Mouse (Mus musculus) CH12.LX (cell line): ENCODE data around the gene Nup155. TPM values are rescaled to one million over a fixed set of nuclear protein-coding genes. Genes with fewer than 3 reads are reported as not detected.

Source experiments
- DNase-seq: peaks from one replicate; pipeline ENCODE4 v3.0.0-alpha.2; 2013; ENCODE audit errors: extremely low read depth
- H3K27ac ChIP-seq: 2 replicates; pipeline ENCODE4 v1.5.1; 2012; ENCODE audit warnings: low read depth, mild to moderate bottlenecking, control low read depth, moderate library complexity; ENCODE audit not compliant: insufficient read depth
- H3K27me3 ChIP-seq: replicated peaks from 2 replicates; pipeline ENCODE3; 2012; ENCODE audit warnings: inconsistent platforms
- H3K36me3 ChIP-seq, 2 experiments: replicated peaks in 1 of 2; 2 replicates each; pipeline versions ENCODE3 to v1.6.1; 2012; ENCODE audit warnings: inconsistent platforms in 1 of 2, low read length in 1 of 2, mild to moderate bottlenecking in 1 of 2, mixed read lengths in 1 of 2, moderate library complexity in 1 of 2; ENCODE audit not compliant: control insufficient read depth in 1 of 2, insufficient read depth in 1 of 2
- H3K4me1 ChIP-seq, 2 experiments: 2 replicates each; pipeline ENCODE4 v1.6.1; 2012; ENCODE audit warnings: inconsistent platforms in 1 of 2, moderate library complexity in 1 of 2; ENCODE audit not compliant: insufficient read depth in 2 of 2, control insufficient read depth in 1 of 2
- H3K4me2 ChIP-seq: 2 replicates; pipeline ENCODE4 v1.6.1; 2012; ENCODE audit warnings: low read depth, mild to moderate bottlenecking, control low read depth; ENCODE audit not compliant: poor library complexity, insufficient read depth, severe bottlenecking
- H3K4me3 ChIP-seq, 3 experiments: fragments of 150-350 bp in 1 of 3; sonication (generic) in 1 of 3; replicated peaks in 1 of 3; 2 replicates each; pipeline versions ENCODE3 to v1.5.1; 2011 to 2012; ENCODE audit warnings: low read depth in 2 of 3, low read length in 2 of 3, mild to moderate bottlenecking in 2 of 3, moderate library complexity in 2 of 3, control low read depth in 1 of 3, improper control_type of control experiment in 1 of 3, inconsistent platforms in 1 of 3, mixed read lengths in 1 of 3; ENCODE audit not compliant: poor library complexity in 1 of 3
- H3K79me2 ChIP-seq: replicated peaks from 2 replicates; pipeline ENCODE4 v1.6.1; 2012; ENCODE audit warnings: mild to moderate bottlenecking, moderate library complexity; ENCODE audit not compliant: control insufficient read depth, poor library complexity, insufficient read depth, severe bottlenecking; ENCODE audit errors: extremely low read depth
- H3K9ac ChIP-seq: 2 replicates; pipeline ENCODE4 v1.6.1; 2012; ENCODE audit warnings: low read depth, mild to moderate bottlenecking, control low read depth, moderate library complexity; ENCODE audit not compliant: insufficient read depth
- H3K9me3 ChIP-seq: replicated peaks from 2 replicates; pipeline ENCODE3; 2012; ENCODE audit warnings: low read length, inconsistent platforms, mixed read lengths
- CHD2 ChIP-seq: IDR thresholded peaks from 2 replicates; pipeline ENCODE4 v1.6.1; 2011; ENCODE audit warnings: low read length, improper control_type of control experiment
- CTCF ChIP-seq, 2 experiments: IDR thresholded peaks in 1 of 2; conservative IDR thresholded peaks in 1 of 2; 2 replicates each; pipeline ENCODE4 v1.5.1; 2011 to 2012; ENCODE audit warnings: low read depth in 2 of 2, low read length in 2 of 2, improper control_type of control experiment in 1 of 2, inconsistent platforms in 1 of 2, mild to moderate bottlenecking in 1 of 2, moderate library complexity in 1 of 2
- E2F4 ChIP-seq: IDR thresholded peaks from 2 replicates; pipeline ENCODE4 v1.6.1; 2011; ENCODE audit warnings: low read depth, low read length, improper control_type of control experiment; ENCODE audit not compliant: insufficient replicate concordance
- ETS1 ChIP-seq: conservative IDR thresholded peaks from 2 replicates; pipeline ENCODE4 v1.6.1; 2012; ENCODE audit warnings: low read depth, mild to moderate bottlenecking, inconsistent platforms, low read length, improper control_type of control experiment, moderate library complexity
- GABPA ChIP-seq: IDR thresholded peaks from 2 replicates; pipeline ENCODE4 v1.6.1; 2012; ENCODE audit warnings: low read depth, low read length, improper control_type of control experiment, inconsistent platforms; ENCODE audit not compliant: insufficient replicate concordance
- HCFC1 ChIP-seq: IDR thresholded peaks from 2 replicates; pipeline ENCODE4 v1.6.1; 2012; ENCODE audit warnings: low read depth, mild to moderate bottlenecking, inconsistent platforms, low read length, improper control_type of control experiment
- IRF4 ChIP-seq: IDR thresholded peaks from 2 replicates; pipeline ENCODE4 v1.6.1; 2014; ENCODE audit warnings: low read depth, mild to moderate bottlenecking, inconsistent platforms, low read length, improper control_type of control experiment
- JUN ChIP-seq: IDR thresholded peaks from 2 replicates; pipeline ENCODE4 v1.6.1; 2011; ENCODE audit warnings: low read depth, mild to moderate bottlenecking, low read length, improper control_type of control experiment, moderate library complexity; ENCODE audit not compliant: insufficient read depth
- KAT2A ChIP-seq: IDR thresholded peaks from 2 replicates; pipeline ENCODE4 v1.6.1; 2012; ENCODE audit warnings: low read length, improper control_type of control experiment, inconsistent platforms; ENCODE audit not compliant: insufficient replicate concordance
- MXI1 ChIP-seq: IDR thresholded peaks from 2 replicates; pipeline ENCODE4 v1.6.1; 2011; ENCODE audit warnings: mild to moderate bottlenecking, low read depth, low read length, improper control_type of control experiment
- NELFE ChIP-seq: IDR thresholded peaks from 2 replicates; pipeline ENCODE4 v1.6.1; 2011; ENCODE audit warnings: low read depth, low read length, improper control_type of control experiment
- NRF1 ChIP-seq: IDR thresholded peaks from 2 replicates; pipeline ENCODE4 v1.6.1; 2014; ENCODE audit warnings: low read depth, mild to moderate bottlenecking, inconsistent platforms, low read length, improper control_type of control experiment, moderate library complexity
- PAX5 ChIP-seq: IDR thresholded peaks from 2 replicates; pipeline ENCODE4 v1.6.1; 2012; ENCODE audit warnings: low read length, inconsistent platforms, mixed read lengths
- RAD21 ChIP-seq: IDR thresholded peaks from 2 replicates; pipeline ENCODE4 v1.6.1; 2011; ENCODE audit warnings: low read depth, mild to moderate bottlenecking, low read length, improper control_type of control experiment, moderate library complexity
- RCOR1 ChIP-seq: conservative IDR thresholded peaks from 2 replicates; pipeline ENCODE4 v1.6.1; 2012; ENCODE audit warnings: low read depth, mild to moderate bottlenecking, inconsistent platforms, low read length, improper control_type of control experiment
- SMC3 ChIP-seq: IDR thresholded peaks from 2 replicates; pipeline ENCODE4 v1.6.1; 2011; ENCODE audit warnings: low read depth, low read length, improper control_type of control experiment
- TBP ChIP-seq: conservative IDR thresholded peaks from 2 replicates; pipeline ENCODE4 v1.6.1; 2011; ENCODE audit warnings: low read depth, low read length, improper control_type of control experiment
- USF2 ChIP-seq: conservative IDR thresholded peaks from 2 replicates; pipeline ENCODE4 v1.6.1; 2011; ENCODE audit warnings: low read depth, low read length, improper control_type of control experiment
- ZC3H11A ChIP-seq: IDR thresholded peaks from 2 replicates; pipeline ENCODE4 v1.6.1; 2012; ENCODE audit warnings: low read depth, mild to moderate bottlenecking, inconsistent platforms, low read length, improper control_type of control experiment
- ZKSCAN1 ChIP-seq: IDR thresholded peaks from 2 replicates; pipeline ENCODE4 v1.6.1; 2012; ENCODE audit warnings: low read depth, inconsistent platforms, low read length, improper control_type of control experiment, borderline replicate concordance
- ZMIZ1 ChIP-seq: IDR thresholded peaks from 2 replicates; pipeline ENCODE4 v1.6.1; 2012; ENCODE audit warnings: low read depth, mild to moderate bottlenecking, inconsistent platforms, low read length, improper control_type of control experiment
- ZNF384 ChIP-seq: IDR thresholded peaks from 2 replicates; pipeline ENCODE4 v1.6.1; 2012; ENCODE audit warnings: low read depth, low read length, improper control_type of control experiment, inconsistent platforms
- dilution Hi-C: fragments of 300-500 bp; cut with MboI; formaldehyde crosslinking; loops from 2 replicates; pipeline ENCODE4 v1.14.3; 2020; ENCODE audit warnings: low sequenced_read_pairs; ENCODE audit not compliant: extremely low pct_unique_long_range_greater_than_20kb, extremely low pct_ligation_motif_present
- in situ Hi-C: fragments of 300-500 bp; cut with MboI; formaldehyde crosslinking; loops from 3 replicates; pipeline ENCODE4 v1.14.3; 2019; ENCODE audit warnings: low sequenced_read_pairs, low pct_ligation_motif_present, low pct_unique_long_range_greater_than_20kb, mixed read lengths
- polyA plus RNA-seq: library from polyadenylated mRNA; unstranded; fragments of >175 nt; gene quantifications from 2 replicates; pipeline ENCODE4 v1.2.1, GENCODE M21; 2012; ENCODE audit warnings: low read depth; ENCODE audit not compliant: insufficient read length
- total RNA-seq, 2 experiments: library from RNA; depleted of rRNA; stranded (reverse); fragments of 300-350 nt in 1 of 2; fragments of >200 nt in 1 of 2; gene quantifications; 2 replicates each; pipeline ENCODE4 v1.2.3; 2012 to 2014

Nup155 gene
- total and polyA plus RNA-seq, 3 experiments, result 37.4 to 45.0 (median 42.3) TPM

- H3K4me1 ChIP-seq, result peaks cover 0 to 19% of the 10 kb centered on the region in 2 experiments; a peak in 2 of 4 replicates
- no peak overlapping the region for H3K27ac ChIP-seq
- no peak overlapping the region for H3K4me3 ChIP-seq
- in situ Hi-C loops (no loop called here), dilution Hi-C loops (no loop called here)
- TF ChIP-seq IRF4, result no peak
- no peak for TF ChIP-seq ZKSCAN1
- no peak for TF ChIP-seq RAD21
- TF ChIP-seq PAX5, result no peak
- no peak for TF ChIP-seq RCOR1
- no peak overlapping the region for H3K4me2 ChIP-seq
- no peak overlapping the region for H3K9ac ChIP-seq
- H3K9me3 ChIP-seq, result no peaks in the 10 kb centered on the region
- no peaks in the 10 kb centered on the region for H3K27me3 ChIP-seq
- H3K79me2 ChIP-seq, result no peaks in the 10 kb centered on the region
- peaks cover 14 to 41% of the 10 kb centered on the region in 2 experiments for H3K36me3 ChIP-seq
- no peak for DNase-seq
Measured at GRCm38 (mm10) chr15:8190435-8190834, 81.4 kb downstream of the Nup155 start.

- Histone ChIP-seq H3K79me2 (no peaks in the 10 kb centered on the region), H3K9me3 (peaks cover 4% of the 10 kb centered on the region), H3K4me3 (no peak overlapping the region), H3K36me3 (peaks cover 21 to 46% of the 10 kb centered on the region in 2 experiments), H3K4me1 (no peaks in the 10 kb centered on the region), H3K4me2 (no peak overlapping the region), H3K27me3 (no peaks in the 10 kb centered on the region), H3K27ac (no peak overlapping the region), H3K9ac (no peak overlapping the region)
- no peak for TF ChIP-seq TBP
- peak; percentile 18; the same call in 1 of the 2 replicates for TF ChIP-seq SMC3
- TF ChIP-seq RAD21, result peak; percentile 40
- TF ChIP-seq ETS1, result no peak
- TF ChIP-seq ZMIZ1, result no peak
- no peak for TF ChIP-seq NRF1
- TF ChIP-seq KAT2A, result no peak
- TF ChIP-seq NELFE, result no peak
- TF ChIP-seq MXI1, result no peak
- TF ChIP-seq CTCF (conservative IDR thresholded peaks at IDR 0.05 in 1 of 2, IDR thresholded peaks at IDR 0.05 in 1 of 2; ENCODE audit: low read depth in 2 of 2, low read length in 2 of 2), result peak in 1 of 2 experiments; percentile 47; a peak in 2 of 4 replicates
- no peak for TF ChIP-seq HCFC1
- peak; percentile 7 for DNase-seq
- dilution Hi-C loops (no loop called here), in situ Hi-C loops (no loop called here)
Measured at GRCm38 (mm10) chr15:8200317-8200716, 91.2 kb downstream of the Nup155 start.

GRCm38 (mm10) chr15:8208362-8208761 is 99.3 kb downstream of the Nup155 start:
- no peak for DNase-seq
- no peak overlapping the region for H3K9ac ChIP-seq
- no peak overlapping the region for H3K27ac ChIP-seq
- H3K9me3 ChIP-seq, result no peaks in the 10 kb centered on the region
- peaks cover 4 to 17% of the 10 kb centered on the region in 2 experiments for H3K4me1 ChIP-seq
- TF ChIP-seq ZNF384 (no peak), PAX5 (no peak), CHD2 (no peak), ZC3H11A (no peak), USF2 (no peak), RAD21 (no peak), JUN (no peak), GABPA (no peak), NRF1 (no peak), E2F4 (no peak), SMC3 (no peak)
- in situ Hi-C loops, result no loop called here
- H3K4me3 ChIP-seq, result no peak overlapping the region
- dilution Hi-C loops, result no loop called here
- peaks cover 9 to 24% of the 10 kb centered on the region in 2 experiments for H3K36me3 ChIP-seq
- no peaks in the 10 kb centered on the region for H3K27me3 ChIP-seq
- H3K79me2 ChIP-seq, result no peaks in the 10 kb centered on the region
- no peak overlapping the region for H3K4me2 ChIP-seq
